Mouse (Mus musculus): ENCODE data around the gene Srsf3. TPM values are rescaled to one million over a fixed set of nuclear protein-coding genes. Genes with fewer than 3 reads are reported as not detected.
"Not testable (repeated sequence)": the region's sequence is repeated elsewhere in the genome, so short reads cannot be mapped to it uniquely, and the experiment has no call there.

The Srsf3 gene
- total RNA-seq, 2 experiments from 2014 or later = 99.7 to 120 TPM

GRCm38 (mm10) chr17:29015638-29016037, 16.8 kb upstream of the Srsf3 start:
- intact Hi-C loops (cut with DNase I) = loop anchor here (2.0 kb wide), 1 partner anchor 29 kb away; no protein-coding TSS in a partner anchor
- DNase-seq = peak; percentile 33 to 62

- intact Hi-C loops (cut with DNase I) = no loop called here
- no peak for DNase-seq
Measured at GRCm38 (mm10) chr17:29016705-29017104, 15.7 kb upstream of the Srsf3 start.

- intact Hi-C loops (cut with DNase I) = no loop called here
- DNase-seq = peak; percentile 51 to 54
Measured at GRCm38 (mm10) chr17:29018292-29018984, 14.0 kb upstream of the Srsf3 start.

GRCm38 (mm10) chr17:29019391-29019790, 13.0 kb upstream of the Srsf3 start:
- intact Hi-C loops (cut with DNase I) = no loop called here
- DNase-seq = no peak

- DNase-seq = peak in 1 of 2 experiments; percentile 45
- intact Hi-C loops (cut with DNase I) = loop anchor here (5.0 kb wide), 2 partner anchors 93 to 328 kb away; partner anchors contain the start of genes Mapk14 and Slc26a8
Measured at GRCm38 (mm10) chr17:29020444-29020843, 12.0 kb upstream of the Srsf3 start.

GRCm38 (mm10) chr17:29022230-29022819, 10.1 kb upstream of the Srsf3 start:
- intact Hi-C loops (cut with DNase I) = loop anchor here (5.0 kb wide), 2 partner anchors 95 to 330 kb away; partner anchors contain the start of genes Mapk14 and Slc26a8
- peak; percentile 43 to 47 for DNase-seq

- no peak for DNase-seq
- intact Hi-C loops (cut with DNase I) = loop anchor here (5.0 kb wide), 2 partner anchors 96 to 331 kb away; partner anchors contain the start of genes Mapk14 and Slc26a8
Measured at GRCm38 (mm10) chr17:29023346-29023745, 9.1 kb upstream of the Srsf3 start.

GRCm38 (mm10) chr17:29024047-29024892, 8.2 kb upstream of the Srsf3 start:
- DNase-seq = no peak
- intact Hi-C loops (cut with DNase I) = loop anchor here (5.0 kb wide), 2 partner anchors 97 to 332 kb away; partner anchors contain the start of genes Mapk14 and Slc26a8

GRCm38 (mm10) chr17:29024896-29025565, 7.4 kb upstream of the Srsf3 start:
- DNase-seq = no peak
- intact Hi-C loops (cut with DNase I) = loop anchor here (5.0 kb wide), 2 partner anchors 98 to 333 kb away; partner anchors contain the start of genes Mapk14 and Slc26a8

GRCm38 (mm10) chr17:29026652-29027356, 5.6 kb upstream of the Srsf3 start:
- intact Hi-C loops (cut with DNase I) = no loop called here
- DNase-seq = no peak

GRCm38 (mm10) chr17:29030321-29031034, 1.9 kb upstream of the Srsf3 start:
- intact Hi-C loops (cut with DNase I) = no loop called here
- DNase-seq = no peak

- intact Hi-C loops (cut with DNase I) = not testable (repeated sequence)
Measured at GRCm38 (mm10) chr17:29031085-29031711, 1.2 kb upstream of the Srsf3 start.

GRCm38 (mm10) chr17:29031771-29032273, 606 bp upstream of the Srsf3 start:
- intact Hi-C loops (cut with DNase I) = no loop called here
- peak in 1 of 2 experiments; percentile 41 for DNase-seq

More at GRCm38 (mm10) chr17:29031085-29031711, 1.2 kb upstream of the Srsf3 start:
- DNase-seq = not testable (repeated sequence)

- DNase-seq = no peak
- intact Hi-C loops (cut with DNase I) = no loop called here
Measured at GRCm38 (mm10) chr17:29033569-29034061, 1.2 kb downstream of the Srsf3 start.

- no peak for DNase-seq
- intact Hi-C loops (cut with DNase I) = no loop called here
Measured at GRCm38 (mm10) chr17:29034264-29034663, 1.8 kb downstream of the Srsf3 start.

- intact Hi-C loops (cut with DNase I) = no loop called here
- DNase-seq = no peak
Measured at GRCm38 (mm10) chr17:29035506-29035905, 3.1 kb downstream of the Srsf3 start.

- intact Hi-C loops (cut with DNase I) = no loop called here
- peak in 1 of 2 experiments; percentile 40 for DNase-seq
Measured at GRCm38 (mm10) chr17:29039351-29039750, 6.9 kb downstream of the Srsf3 start.

GRCm38 (mm10) chr17:29041632-29042031, 9.2 kb downstream of the Srsf3 start:
- DNase-seq; intact Hi-C loops (cut with DNase I): not testable (repeated sequence)

Data from heart, postnatal 14 days (tissue).